Mouse (Mus musculus) liver, adult 2 months (tissue): Measurements from ENCODE around the gene Cacna2d3.

Source experiments
- CTCF ChIP-seq: fragments of 200-500 bp; IDR thresholded peaks from 2 replicates; pipeline ENCODE4 v1.5.1; 2011; ENCODE audit warnings: low read depth, low read length, control low read depth
- POLR2A ChIP-seq: fragments of 200-500 bp; IDR thresholded peaks from 2 replicates; pipeline ENCODE4 v1.6.1; 2011; ENCODE audit warnings: low read length, control low read depth; ENCODE audit not compliant: insufficient read depth; ENCODE audit errors: extremely low read depth

DNA sequence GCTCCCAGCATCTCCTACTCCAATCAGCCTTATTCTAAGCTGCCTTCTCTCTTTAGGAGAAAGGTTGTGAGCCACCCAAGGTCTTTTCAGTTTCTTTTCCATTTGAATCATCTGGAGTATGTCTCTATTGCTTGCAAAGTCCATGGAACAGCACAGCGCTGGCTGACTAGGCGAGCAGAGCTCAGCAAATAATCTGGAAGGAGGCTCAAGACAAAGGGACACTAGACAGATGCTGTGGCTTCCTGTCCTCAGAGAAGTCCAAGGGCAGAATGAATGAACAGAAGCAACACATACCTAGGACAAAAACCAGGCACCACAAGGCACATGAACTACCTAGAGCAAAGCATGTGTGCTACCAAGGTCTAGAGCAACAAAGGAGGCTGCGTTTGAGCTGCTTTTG, 328.8 kb downstream of the Cacna2d3 start:
- TF ChIP-seq CTCF, result no peak
- no peak for TF ChIP-seq POLR2A
